Mouse (Mus musculus): ENCODE measurements around the gene Jmjd8.

The Jmjd8 gene

GRCm38 (mm10) chr17:25833291-25833663, 4.6 kb downstream of the Jmjd8 start, which contains the start of gene Stub1:
Gene Stub1 (minus strand): TSS chr17:25833404.
- peak; percentile 95 to 97 for DNase-seq

GRCm38 (mm10) chr17:25833961-25834594, 5.4 kb downstream of the Jmjd8 start:
- DNase-seq = peak in 1 of 2 experiments; percentile 41

DNA sequence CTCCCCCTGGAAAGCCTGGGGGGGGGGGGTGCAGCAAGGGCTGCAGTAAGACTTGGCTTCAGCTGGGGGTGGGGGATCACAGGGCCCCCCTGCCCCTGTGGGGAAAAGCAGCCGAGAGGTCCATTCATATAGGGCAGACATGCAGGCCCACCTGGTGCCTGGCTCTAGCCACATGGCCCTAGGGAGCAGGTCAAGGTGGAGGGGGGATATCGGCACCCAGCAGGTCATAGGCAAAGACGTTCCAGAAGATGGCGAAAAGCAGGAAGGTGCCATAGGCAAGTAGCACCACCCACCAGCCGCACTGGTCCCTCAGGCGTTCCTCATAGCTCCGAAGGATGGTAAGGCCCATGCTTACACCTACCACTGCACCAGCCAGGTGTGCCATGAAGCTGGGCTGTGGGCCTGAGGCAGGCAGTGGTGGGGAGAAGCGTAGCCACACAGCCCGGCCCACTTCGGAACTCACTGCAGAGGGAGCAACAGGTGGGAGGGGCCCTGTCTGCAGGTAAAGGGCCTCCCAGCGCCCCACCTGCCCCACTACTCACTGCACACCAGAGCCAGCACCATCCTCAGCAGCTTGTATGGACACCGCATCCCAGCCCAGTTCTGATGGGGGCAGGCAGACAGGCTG, 6.0 kb downstream of the Jmjd8 start:
- DNase-seq = peak in 1 of 2 experiments; percentile 13

- no peak for DNase-seq
Measured at GRCm38 (mm10) chr17:25835301-25835700, 6.6 kb downstream of the Jmjd8 start.

- DNase-seq = peak in 1 of 2 experiments; percentile 36
Measured at GRCm38 (mm10) chr17:25835816-25836215, 7.1 kb downstream of the Jmjd8 start.

GRCm38 (mm10) chr17:25836397-25837075, 7.9 kb downstream of the Jmjd8 start:
- peak; percentile 45 to 68 for DNase-seq

GRCm38 (mm10) chr17:25837076-25837410, 8.4 kb downstream of the Jmjd8 start, which contains the start of gene Rhbdl1:
Gene Rhbdl1 (minus strand): TSS chr17:25837295.
- DNase-seq = peak; percentile 76 to 86

- DNase-seq = no peak
Measured at GRCm38 (mm10) chr17:25837533-25837932, 8.9 kb downstream of the Jmjd8 start.

DNA sequence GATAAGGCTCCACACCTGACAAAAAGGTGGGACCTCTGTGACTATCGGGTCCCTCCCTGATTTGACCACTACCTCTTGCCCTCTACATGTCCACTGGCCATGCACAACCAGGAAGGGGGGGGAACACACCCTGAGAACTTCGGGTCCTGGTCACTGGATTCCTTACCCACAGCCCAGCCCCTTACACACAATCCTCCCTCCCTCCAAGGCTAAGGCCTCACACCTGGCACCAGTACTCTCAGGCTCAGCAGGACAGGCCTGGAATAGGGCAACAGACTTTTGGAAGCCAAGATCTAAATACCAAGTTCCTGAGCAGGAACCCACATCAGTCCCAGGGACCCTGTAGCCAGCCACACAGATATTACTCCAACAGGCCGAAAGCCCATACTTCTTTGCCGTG, 10.2 kb downstream of the Jmjd8 start:
- DNase-seq = no peak

DNA sequence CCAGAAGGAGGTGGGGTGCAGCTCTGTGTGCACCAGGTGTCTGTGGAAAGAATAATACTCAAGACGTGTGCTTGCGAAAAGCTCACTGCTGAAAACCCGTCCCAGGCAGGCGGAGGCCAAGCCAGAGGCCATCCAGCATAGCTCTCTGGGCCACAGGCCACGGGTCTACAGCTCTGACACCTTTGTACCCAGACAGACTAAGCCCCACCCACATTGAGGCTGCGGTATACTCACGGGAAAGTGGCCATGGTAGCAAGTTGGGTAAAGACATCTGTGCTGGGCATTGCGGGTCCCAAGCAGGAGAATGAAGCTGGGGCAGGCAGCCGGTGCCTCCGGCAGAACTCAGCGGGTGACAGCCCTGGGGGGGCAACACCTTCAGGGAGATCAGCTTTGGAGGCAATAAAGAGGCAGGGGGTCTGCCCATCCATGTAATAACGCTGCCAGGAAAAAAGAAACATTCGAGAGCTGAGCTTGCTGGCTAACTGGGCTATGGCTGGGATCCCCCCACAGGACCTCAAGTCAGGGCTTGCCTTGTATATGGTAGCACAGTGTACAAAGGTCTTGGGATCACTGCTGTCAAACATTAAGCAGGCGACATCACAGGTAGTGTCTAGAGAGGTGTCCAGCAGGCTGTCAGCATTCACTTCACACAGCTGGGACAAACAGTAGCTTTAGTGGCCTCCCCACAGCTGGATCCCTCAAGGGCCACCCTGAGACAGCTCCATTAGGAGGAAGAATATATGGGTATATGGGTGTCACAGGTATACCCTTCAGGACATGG, 11.0 kb downstream of the Jmjd8 start:
- peak in 1 of 2 experiments; percentile 47 for DNase-seq

DNA sequence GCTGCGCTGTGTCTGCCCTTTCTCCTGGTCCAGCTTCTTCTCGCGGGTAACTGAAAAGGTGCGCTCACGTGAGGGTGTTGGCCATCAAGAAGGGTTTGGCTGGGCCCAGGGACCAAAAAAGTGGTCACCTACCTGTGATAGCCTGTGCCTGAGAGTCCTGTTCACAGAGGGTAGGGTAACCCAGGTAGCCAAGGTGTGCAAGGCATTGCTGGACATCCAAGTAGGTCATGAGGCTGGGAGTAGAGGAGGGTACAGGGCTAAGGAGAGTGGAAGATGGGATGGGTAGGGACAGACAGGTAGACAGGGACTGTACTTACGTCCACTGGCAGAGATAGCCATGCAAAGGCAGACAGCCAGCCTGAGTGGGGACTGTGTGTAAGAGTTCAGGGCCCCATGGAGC, 11.9 kb downstream of the Jmjd8 start:
- DNase-seq = no peak

DNA sequence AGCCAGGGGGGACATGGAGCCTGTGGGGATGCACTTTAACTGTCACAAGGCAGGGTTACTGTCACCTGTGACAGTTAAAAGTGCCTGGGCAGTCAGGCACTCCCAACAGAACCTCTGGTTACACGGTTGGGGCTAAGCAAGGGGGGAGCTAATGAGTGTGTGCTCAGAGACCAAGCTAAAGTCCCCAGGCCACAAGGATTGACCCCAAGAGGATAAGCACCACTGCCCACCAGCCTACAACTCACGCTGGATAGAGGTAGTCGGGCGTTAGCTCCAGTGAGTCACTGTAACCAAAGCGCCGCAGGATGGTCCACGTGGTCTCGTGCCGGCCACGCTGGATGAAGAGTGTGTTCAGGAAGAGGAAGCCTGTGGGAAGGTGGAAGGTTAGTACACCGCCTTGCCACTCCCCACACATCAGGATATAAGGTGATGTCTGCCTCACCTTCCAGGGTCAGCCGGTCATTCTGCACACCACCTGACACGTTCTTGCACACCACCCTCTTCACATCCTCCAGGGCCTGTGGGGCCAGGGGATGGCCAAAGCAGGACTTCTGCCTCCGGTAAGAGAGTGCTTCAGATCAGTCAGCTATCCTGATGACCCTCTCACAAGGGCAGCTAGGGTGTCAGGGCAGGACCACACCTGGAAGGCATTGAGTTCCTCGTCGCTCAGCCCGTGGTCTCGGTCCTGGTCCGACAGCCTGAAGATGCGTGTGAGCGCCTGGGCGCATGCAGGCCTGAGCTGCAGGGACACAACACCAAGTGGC, 12.6 kb downstream of the Jmjd8 start, which contains the start of gene Gm20683:
TSS of gene Gm20683 (minus strand) at position 647 of the 764 bp plus-strand sequence.
- DNase-seq = no peak

DNA sequence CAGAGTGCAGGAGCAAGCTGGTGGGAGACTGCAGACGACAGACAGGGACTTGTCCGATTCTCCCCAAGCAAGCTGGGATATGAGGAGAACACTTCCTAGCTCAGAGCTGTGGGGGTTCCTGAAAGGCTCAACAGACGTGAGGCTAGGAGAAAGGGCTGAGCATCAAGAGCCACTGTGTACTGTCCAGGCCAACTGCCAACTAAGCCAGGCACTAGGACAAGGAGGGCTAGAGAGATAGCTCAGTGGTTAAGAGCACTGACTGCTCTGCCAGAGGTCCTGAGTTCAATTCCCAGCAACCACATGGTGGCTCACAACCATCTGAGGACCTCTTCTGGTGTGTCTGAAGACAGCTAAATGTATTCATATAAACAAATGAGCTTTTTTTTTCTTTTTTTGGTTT, 13.8 kb downstream of the Jmjd8 start:
- DNase-seq = no peak

DNA sequence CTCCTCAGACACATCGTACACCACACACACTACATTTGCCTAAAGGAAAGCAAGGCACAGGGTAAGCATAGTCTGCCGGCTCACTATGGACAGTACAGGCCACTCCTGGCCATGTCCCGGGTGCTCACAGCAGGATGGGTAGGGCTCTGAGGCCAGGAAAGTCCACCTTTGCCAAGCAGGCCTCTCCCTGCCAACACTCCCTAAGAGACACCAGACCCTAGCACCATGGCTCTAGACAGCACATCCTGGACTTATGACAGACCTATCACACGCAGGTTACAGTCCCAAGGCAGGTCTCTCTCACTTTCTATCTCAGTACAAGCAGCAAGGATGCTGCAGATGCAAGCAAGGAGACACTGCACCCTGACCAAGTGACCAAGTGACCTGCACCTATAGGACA, 14.5 kb downstream of the Jmjd8 start:
- DNase-seq = no peak

GRCm38 (mm10) chr17:25843636-25844395, 15.1 kb downstream of the Jmjd8 start:
- DNase-seq = peak in 1 of 2 experiments; percentile 20

GRCm38 (mm10) chr17:25844396-25844901, 15.8 kb downstream of the Jmjd8 start, which contains the start of gene Rhot2:
Gene Rhot2 (minus strand): TSS chr17:25844851.
- DNase-seq = peak; percentile 96 to 97

DNA sequence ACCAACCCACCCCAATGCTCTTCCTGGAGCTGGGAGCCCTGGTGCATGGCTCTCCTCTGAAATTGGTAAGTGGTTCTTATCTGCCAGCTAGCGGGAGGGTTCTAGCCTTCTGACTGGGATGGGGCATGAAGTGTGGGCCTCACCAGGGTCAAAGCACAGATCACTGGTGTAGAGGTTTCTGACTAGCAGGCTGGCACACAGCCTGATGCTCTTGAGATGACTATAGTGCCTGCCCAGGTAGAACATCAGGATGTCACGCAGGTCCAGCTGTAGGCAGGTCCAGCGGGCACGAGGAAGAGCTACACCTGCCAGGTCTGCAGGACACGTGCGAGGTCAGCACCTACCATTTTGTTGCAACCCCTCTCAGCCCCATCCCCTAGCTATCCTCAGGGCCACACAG, 31.6 kb downstream of the Jmjd8 start:
- no peak for DNase-seq

GRCm38 (mm10) chr17:25860832-25861703, 32.4 kb downstream of the Jmjd8 start, which contains the start of gene Wdr90:
Gene Wdr90 (minus strand): TSS chr17:25861501.
- peak; percentile 93 to 95 for DNase-seq

- DNase-seq = no peak
Measured at GRCm38 (mm10) chr17:25861704-25862612, 33.3 kb downstream of the Jmjd8 start.
